Mouse (Mus musculus): ENCODE data around the gene Rgl2. TPM values are rescaled to one million over a fixed set of nuclear protein-coding genes. Genes with fewer than 3 reads are reported as not detected.

The Rgl2 gene
- total RNA-seq, 1 experiment: 65.8 TPM

GRCm38 (mm10) chr17:33952879-33953278 is 23.5 kb downstream of the Rgl2 start:
- peak overlapping the region; percentile 90 to 96; a peak in 3 of 4 replicates for H3K4me3 ChIP-seq (ENCODE audit: insufficient read depth in 1 of 2, low read depth in 1 of 2, low read length in 2 of 2, poor library complexity in 1 of 2, severe bottlenecking in 1 of 2)
- no peaks in the 10 kb centered on the region for H3K9me3 ChIP-seq (ENCODE audit: control insufficient read depth, insufficient read depth, low read depth, low read length)
- peaks cover 0 to 10% of the 10 kb centered on the region in 2 experiments; a peak in 1 of 4 replicates for H3K4me1 ChIP-seq (ENCODE audit: control insufficient read depth in 2 of 2, insufficient read depth in 2 of 2, low read length in 2 of 2, poor library complexity in 1 of 2)
- peak overlapping the region; percentile 98; the same call in 1 of the 2 replicates for H3K9ac ChIP-seq (ENCODE audit: insufficient read depth, low read depth, low read length, poor library complexity, severe bottlenecking)
- in situ Hi-C loops (cut with MboI; ENCODE audit: low sequenced_read_pairs in 2 of 2, unreplicated experiment in 2 of 2): no loop called here
- peaks cover 44% of the 10 kb centered on the region for H3K36me3 ChIP-seq (ENCODE audit: control insufficient read depth, insufficient read depth, low read length, poor library complexity, severe bottlenecking)
- no peak for DNase-seq (ENCODE audit: low read depth, low spot score)
- TF ChIP-seq CHD2 (IDR thresholded peaks at IDR 0.05; ENCODE audit: low read depth, low read length) (no peak), HCFC1 (IDR thresholded peaks at IDR 0.05; ENCODE audit: borderline replicate concordance, insufficient read depth, low read length) (no peak), ZC3H11A (IDR thresholded peaks at IDR 0.05; ENCODE audit: borderline replicate concordance, low read depth, low read length) (no peak), MAFK (IDR thresholded peaks at IDR 0.05; ENCODE audit: insufficient read depth, low read depth, low read length) (no peak), ZNF384 (IDR thresholded peaks at IDR 0.05; ENCODE audit: low read depth, low read length) (no peak)
- H3K27ac ChIP-seq (ENCODE audit: insufficient read depth, low read depth, low read length, poor library complexity, severe bottlenecking): peak overlapping the region; percentile 25; the same call in 1 of the 2 replicates

GRCm38 (mm10) chr17:33953310-33953709 is 24.0 kb downstream of the Rgl2 start:
- no peak for DNase-seq (ENCODE audit: low read depth, low spot score)
- H3K9ac ChIP-seq (ENCODE audit: insufficient read depth, low read depth, low read length, poor library complexity, severe bottlenecking): peak overlapping the region; percentile 98; the same call in 1 of the 2 replicates
- peak overlapping the region; percentile 90 to 96 for H3K4me3 ChIP-seq (ENCODE audit: insufficient read depth in 1 of 2, low read depth in 1 of 2, low read length in 2 of 2, poor library complexity in 1 of 2, severe bottlenecking in 1 of 2)
- peaks cover 44% of the 10 kb centered on the region for H3K36me3 ChIP-seq (ENCODE audit: control insufficient read depth, insufficient read depth, low read length, poor library complexity, severe bottlenecking)
- H3K27ac ChIP-seq (ENCODE audit: insufficient read depth, low read depth, low read length, poor library complexity, severe bottlenecking): peak overlapping the region; percentile 91; the same call in 1 of the 2 replicates
- no peaks in the 10 kb centered on the region for H3K9me3 ChIP-seq (ENCODE audit: control insufficient read depth, insufficient read depth, low read depth, low read length)
- H3K4me1 ChIP-seq (ENCODE audit: control insufficient read depth in 2 of 2, insufficient read depth in 2 of 2, low read length in 2 of 2, poor library complexity in 1 of 2): peaks cover 0 to 8% of the 10 kb centered on the region in 2 experiments; a peak in 1 of 4 replicates
- no peak for TF ChIP-seq ZC3H11A (IDR thresholded peaks at IDR 0.05; ENCODE audit: borderline replicate concordance, low read depth, low read length)
- TF ChIP-seq MAFK (IDR thresholded peaks at IDR 0.05; ENCODE audit: insufficient read depth, low read depth, low read length): no peak
- TF ChIP-seq CHD2 (IDR thresholded peaks at IDR 0.05; ENCODE audit: low read depth, low read length): no peak
- TF ChIP-seq HCFC1 (IDR thresholded peaks at IDR 0.05; ENCODE audit: borderline replicate concordance, insufficient read depth, low read length): no peak
- TF ChIP-seq ZNF384 (IDR thresholded peaks at IDR 0.05; ENCODE audit: low read depth, low read length): no peak
- in situ Hi-C loops (cut with MboI; ENCODE audit: low sequenced_read_pairs in 2 of 2, unreplicated experiment in 2 of 2): no loop called here

- Histone ChIP-seq H3K27ac (ENCODE audit: insufficient read depth, low read depth, low read length, poor library complexity, severe bottlenecking) (peak overlapping the region; percentile 91), H3K4me3 (ENCODE audit: insufficient read depth in 1 of 2, low read depth in 1 of 2, low read length in 2 of 2, poor library complexity in 1 of 2, severe bottlenecking in 1 of 2) (peak overlapping the region; percentile 90 to 96), H3K36me3 (ENCODE audit: control insufficient read depth, insufficient read depth, low read length, poor library complexity, severe bottlenecking) (peaks cover 44% of the 10 kb centered on the region), H3K4me1 (ENCODE audit: control insufficient read depth in 2 of 2, insufficient read depth in 2 of 2, low read length in 2 of 2, poor library complexity in 1 of 2) (peaks cover 0 to 4% of the 10 kb centered on the region in 2 experiments; a peak in 1 of 4 replicates), H3K9ac (ENCODE audit: insufficient read depth, low read depth, low read length, poor library complexity, severe bottlenecking) (peak overlapping the region; percentile 98), H3K9me3 (ENCODE audit: control insufficient read depth, insufficient read depth, low read depth, low read length) (no peaks in the 10 kb centered on the region)
- no peak for DNase-seq (ENCODE audit: low read depth, low spot score)
- in situ Hi-C loops (cut with MboI; ENCODE audit: low sequenced_read_pairs in 2 of 2, unreplicated experiment in 2 of 2): no loop called here
- no peak for TF ChIP-seq ZC3H11A (IDR thresholded peaks at IDR 0.05; ENCODE audit: borderline replicate concordance, low read depth, low read length)
- no peak for TF ChIP-seq MAFK (IDR thresholded peaks at IDR 0.05; ENCODE audit: insufficient read depth, low read depth, low read length)
- no peak for TF ChIP-seq ZNF384 (IDR thresholded peaks at IDR 0.05; ENCODE audit: low read depth, low read length)
- TF ChIP-seq HCFC1 (IDR thresholded peaks at IDR 0.05; ENCODE audit: borderline replicate concordance, insufficient read depth, low read length): no peak
- no peak for TF ChIP-seq CHD2 (IDR thresholded peaks at IDR 0.05; ENCODE audit: low read depth, low read length)
These were observed 24.7 kb downstream of the Rgl2 start for GRCm38 (mm10) chr17:33953961-33954565.

DNA sequence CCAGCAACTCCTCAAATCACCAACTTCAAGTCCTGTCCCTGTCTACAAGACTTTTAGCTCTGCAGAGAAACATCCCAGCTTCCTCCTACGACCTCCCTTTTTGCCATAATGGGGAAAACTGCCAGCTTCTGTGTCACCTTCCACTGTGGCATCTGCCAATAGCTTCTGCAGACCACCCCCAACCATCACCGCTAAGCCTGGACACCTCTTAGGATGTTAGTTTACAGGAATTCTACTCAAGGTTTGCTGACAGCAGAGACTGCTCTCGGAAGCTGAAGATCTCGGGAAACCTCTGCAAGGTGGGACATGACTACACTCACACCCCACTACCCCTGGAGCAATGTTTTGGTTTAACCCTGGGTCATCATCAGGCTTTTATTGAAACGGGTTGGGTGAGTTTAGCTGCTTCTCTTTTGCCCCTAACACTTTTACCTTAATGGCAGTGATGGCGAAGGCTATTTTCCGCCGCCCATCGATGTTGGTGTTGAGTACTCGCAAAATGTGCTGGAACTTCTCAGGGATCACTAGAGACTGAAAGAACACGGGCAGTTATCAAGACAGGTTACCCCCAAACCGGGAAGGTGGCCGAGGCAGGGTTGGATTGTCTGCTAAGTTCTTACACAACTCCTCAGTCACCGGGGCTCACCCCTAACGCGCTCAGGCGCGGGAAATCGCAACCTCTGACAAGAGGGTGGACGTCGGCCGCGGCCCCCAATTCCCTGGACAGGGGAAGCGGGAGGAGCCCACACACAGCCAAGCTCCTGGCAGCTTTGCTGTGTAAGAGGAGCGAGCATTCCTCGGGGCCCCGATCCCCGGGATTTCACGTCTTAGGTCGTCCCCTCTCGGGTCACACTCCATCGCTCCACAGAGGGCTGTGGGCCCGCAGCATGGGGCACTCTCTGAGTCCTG is 25.6 kb downstream of the Rgl2 start:
- Histone ChIP-seq H3K36me3 (ENCODE audit: control insufficient read depth, insufficient read depth, low read length, poor library complexity, severe bottlenecking) (peaks cover 42% of the 10 kb centered on the region), H3K4me1 (ENCODE audit: control insufficient read depth in 2 of 2, insufficient read depth in 2 of 2, low read length in 2 of 2, poor library complexity in 1 of 2) (peaks cover 0 to 4% of the 10 kb centered on the region in 2 experiments; a peak in 1 of 4 replicates), H3K9ac (ENCODE audit: insufficient read depth, low read depth, low read length, poor library complexity, severe bottlenecking) (peak overlapping the region; percentile 98), H3K4me3 (ENCODE audit: insufficient read depth in 1 of 2, low read depth in 1 of 2, low read length in 2 of 2, poor library complexity in 1 of 2, severe bottlenecking in 1 of 2) (peak overlapping the region; percentile 90 to 96), H3K27ac (ENCODE audit: insufficient read depth, low read depth, low read length, poor library complexity, severe bottlenecking) (peak overlapping the region; percentile 91), H3K9me3 (ENCODE audit: control insufficient read depth, insufficient read depth, low read depth, low read length) (no peaks in the 10 kb centered on the region)
- in situ Hi-C loops (cut with MboI; ENCODE audit: low sequenced_read_pairs in 2 of 2, unreplicated experiment in 2 of 2): no loop called here
- no peak for DNase-seq (ENCODE audit: low read depth, low spot score)
- TF ChIP-seq CHD2 (IDR thresholded peaks at IDR 0.05; ENCODE audit: low read depth, low read length): no peak
- no peak for TF ChIP-seq ZC3H11A (IDR thresholded peaks at IDR 0.05; ENCODE audit: borderline replicate concordance, low read depth, low read length)
- TF ChIP-seq HCFC1 (IDR thresholded peaks at IDR 0.05; ENCODE audit: borderline replicate concordance, insufficient read depth, low read length): no peak
- no peak for TF ChIP-seq ZNF384 (IDR thresholded peaks at IDR 0.05; ENCODE audit: low read depth, low read length)
- TF ChIP-seq MAFK (IDR thresholded peaks at IDR 0.05; ENCODE audit: insufficient read depth, low read depth, low read length): no peak
